26 mouse cellular contexts compared by ENCODE assay signal in genomic region chr13:90871579-90871978, GRCm38 (mm10). TPM values are rescaled to one million over a fixed set of nuclear protein-coding genes. Genes with fewer than 3 reads are reported as not detected.
DNase-seq lines count a peak whose midpoint lies in the region; ATAC-seq lines count a peak whose summit lies in the region.
"Had no signal": no experiment of that assay in that cellular context is flagged by ENCODE, and none has a peak within 500 bp of the region (broad histone marks: within the 10 kb centered on the region; RNA-seq: fewer than 3 reads in every experiment).

No protein-coding gene starts in this region.

- H3K9me3 ChIP-seq in embryonic facial prominence, embryonic 10.5 days, result no peaks in the 10 kb centered on the region
- no peaks in the 10 kb centered on the region for H3K9me3 ChIP-seq in embryonic facial prominence, embryonic 14.5 days (ENCODE audit: control insufficient read depth, low read length)
- H3K9me3 ChIP-seq in forebrain, embryonic 16.5 days (ENCODE audit: control insufficient read depth, low read length), result no peaks in the 10 kb centered on the region
- H3K9me3 ChIP-seq in neural tube, embryonic 15.5 days (replicated peaks), result no peaks in the 10 kb centered on the region
- H3K9me3 ChIP-seq: forebrain, embryonic 15.5 days; heart, embryonic 12.5 days; hindbrain, embryonic 15.5 days had no signal

- no peak overlapping the region for H3K9ac ChIP-seq in embryonic facial prominence, embryonic 14.5 days (ENCODE audit: low read depth, low read length)
- no peak overlapping the region for H3K9ac ChIP-seq in forebrain, embryonic 16.5 days (replicated peaks; ENCODE audit: low read depth, low read length)
- H3K9ac ChIP-seq in neural tube, embryonic 15.5 days (replicated peaks), result no peak overlapping the region
- H3K9ac ChIP-seq: forebrain, embryonic 15.5 days; heart, embryonic 12.5 days; hindbrain, embryonic 15.5 days had no signal

- H3K4me2 ChIP-seq in embryonic facial prominence, embryonic 14.5 days (ENCODE audit: low read depth, low read length), result no peak overlapping the region
- no peak overlapping the region for H3K4me2 ChIP-seq in forebrain, embryonic 16.5 days (ENCODE audit: low read length)
- no peak overlapping the region for H3K4me2 ChIP-seq in neural tube, embryonic 15.5 days
- H3K4me2 ChIP-seq: forebrain, embryonic 15.5 days; heart, embryonic 12.5 days; hindbrain, embryonic 15.5 days had no signal

- no peak overlapping the region for H3K4me3 ChIP-seq in embryonic facial prominence, embryonic 10.5 days
- no peak overlapping the region for H3K4me3 ChIP-seq in embryonic facial prominence, embryonic 14.5 days (ENCODE audit: low read depth, low read length)
- H3K4me3 ChIP-seq in forebrain, embryonic 16.5 days (replicated peaks; ENCODE audit: low read length), result no peak overlapping the region
- no peak overlapping the region for H3K4me3 ChIP-seq in neural tube, embryonic 15.5 days (replicated peaks)
- H3K4me3 ChIP-seq: erythroblast, embryonic 14.5 days; forebrain, embryonic 15.5 days; heart, embryonic 12.5 days; hindbrain, embryonic 15.5 days had no signal

- peaks cover 15% of the 10 kb centered on the region for H3K4me1 ChIP-seq in embryonic facial prominence, embryonic 10.5 days
- H3K4me1 ChIP-seq in embryonic facial prominence, embryonic 14.5 days (ENCODE audit: control insufficient read depth, insufficient read depth, low read length), result peaks cover 10% of the 10 kb centered on the region; the same call in 1 of the 2 replicates
- no peaks in the 10 kb centered on the region for H3K4me1 ChIP-seq in forebrain, embryonic 16.5 days (replicated peaks; ENCODE audit: control insufficient read depth, insufficient read depth, low read length)
- no peaks in the 10 kb centered on the region for H3K4me1 ChIP-seq in neural tube, embryonic 15.5 days
- H3K4me1 ChIP-seq: forebrain, embryonic 15.5 days; hindbrain, embryonic 15.5 days had no signal

- peak; percentile 67; the same call in 1 of the 2 replicates for ATAC-seq in embryonic facial prominence, embryonic 14.5 days (ENCODE audit: low read depth)
- ATAC-seq in megakaryocyte-erythroid progenitor cell, adult 5-6 weeks (replicated peaks; ENCODE audit: low FRiP score, low TSS enrichment, poor library complexity, severe bottlenecking), result no peak
- ATAC-seq in forebrain, embryonic 16.5 days, result no peak
- ATAC-seq in neural tube, embryonic 15.5 days (ENCODE audit: low FRiP score), result no peak
- ATAC-seq: activated CD4-positive, CD25-positive, alpha-beta regulatory T cell, adult 4 months; forebrain, embryonic 15.5 days had no signal

- no peaks in the 10 kb centered on the region for H3K27me3 ChIP-seq in embryonic facial prominence, embryonic 10.5 days (replicated peaks; ENCODE audit: low read depth, poor library complexity, severe bottlenecking)
- no peaks in the 10 kb centered on the region for H3K27me3 ChIP-seq in embryonic facial prominence, embryonic 14.5 days (replicated peaks; ENCODE audit: control insufficient read depth, insufficient read depth, low read length)
- H3K27me3 ChIP-seq in forebrain, embryonic 16.5 days (replicated peaks; ENCODE audit: control insufficient read depth, insufficient read depth, low read length), result no peaks in the 10 kb centered on the region
- no peaks in the 10 kb centered on the region for H3K27me3 ChIP-seq in neural tube, embryonic 15.5 days (replicated peaks)
- H3K27me3 ChIP-seq: CH12.LX; forebrain, embryonic 15.5 days; heart, embryonic 12.5 days; hindbrain, embryonic 15.5 days had no signal

- intact Hi-C loops in left cerebral cortex, postnatal 36 days (cut with DNase I), result no loop called here

- no peaks in the 10 kb centered on the region for H3K36me3 ChIP-seq in embryonic facial prominence, embryonic 10.5 days (replicated peaks)
- no peaks in the 10 kb centered on the region for H3K36me3 ChIP-seq in embryonic facial prominence, embryonic 14.5 days (ENCODE audit: control insufficient read depth, insufficient read depth, low read length)
- H3K36me3 ChIP-seq in forebrain, embryonic 16.5 days (ENCODE audit: control insufficient read depth, insufficient read depth), result no peaks in the 10 kb centered on the region
- no peaks in the 10 kb centered on the region for H3K36me3 ChIP-seq in neural tube, embryonic 15.5 days
- H3K36me3 ChIP-seq: forebrain, embryonic 15.5 days; heart, embryonic 12.5 days; hindbrain, embryonic 15.5 days had no signal

- no peak overlapping the region for H3K27ac ChIP-seq in embryonic facial prominence, embryonic 10.5 days (replicated peaks)
- H3K27ac ChIP-seq in embryonic facial prominence, embryonic 14.5 days (replicated peaks; ENCODE audit: low read depth, low read length), result peak overlapping the region; percentile 48; the same call in 1 of the 2 replicates
- no peak overlapping the region for H3K27ac ChIP-seq in forebrain, embryonic 16.5 days (ENCODE audit: low read length)
- H3K27ac ChIP-seq in neural tube, embryonic 15.5 days (replicated peaks), result no peak overlapping the region
- H3K27ac ChIP-seq: forebrain, embryonic 15.5 days; hindbrain, embryonic 15.5 days had no signal

- DNase-seq in ES-CJ7 (ENCODE audit: low read depth, low spot score), result peak; percentile 12
- DNase-seq in embryonic facial prominence, embryonic 10.5 days (ENCODE audit: low spot score), result peak; percentile 27
- DNase-seq in embryonic facial prominence, embryonic 14.5 days (ENCODE audit: low spot score), result peak; percentile 76
- DNase-seq in gonadal fat pad, adult 2 months (ENCODE audit: low read depth), result peak; percentile 44
- no peak for DNase-seq in left cerebral cortex, postnatal 36 days (ENCODE audit: low spot score in 2 of 2)
- DNase-seq: adrenal gland, postnatal 14 days; cerebellum, adult 11-12 months; cerebellum, adult 9-10 months; cerebellum, postnatal 25 days; gastrocnemius, postnatal 14 days; heart, postnatal 36 days; kidney, adult 18-20 months had no signal

- WGBS in embryonic facial prominence, embryonic 10.5 days, result 34% methylated on average over 4 of the region's 4 CpGs
- WGBS in embryonic facial prominence, embryonic 14.5 days, result 33% methylated on average over 4 of the region's 4 CpGs
- WGBS in forebrain, embryonic 16.5 days, result 59% methylated on average over 4 of the region's 4 CpGs
- WGBS in neural tube, embryonic 15.5 days, result 53% methylated on average over 4 of the region's 4 CpGs

RNA-seq across cellular contexts. Expression of gene Atp6ap1l, which starts 33.6 kb away (rescaled TPM):
- 0.59 TPM in 1 of 2 replicates, not detected in the other for polyA plus RNA-seq in embryonic facial prominence, embryonic 10.5 days (2016; fragmentation: Nextera tagmentation; extraction: Ambion mirVana)
- 0.75 and 0.90 TPM in 2 replicates for polyA plus RNA-seq in embryonic facial prominence, embryonic 14.5 days (2014; fragmentation: Nextera tagmentation; extraction: Ambion mirVana)
- 0.19 and 0.63 TPM in 2 replicates for polyA plus RNA-seq in gonadal fat pad, adult 2 months (2012; rRNA removed)
- total RNA-seq in megakaryocyte-erythroid progenitor cell, adult 5-6 weeks (2014; fragmentation: Nextera tagmentation), result not detected in 2 replicates
- not detected in 2 replicates for total RNA-seq in megakaryocyte-erythroid progenitor cell, adult 5-6 weeks (2017)
- 4.2 and 4.3 TPM in 2 replicates for polyA plus RNA-seq in forebrain, embryonic 16.5 days (2015; fragmentation: Nextera tagmentation; extraction: Ambion mirVana)
- 0.68 and 0.79 TPM in 2 replicates for polyA plus RNA-seq in neural tube, embryonic 15.5 days (2015; fragmentation: Nextera tagmentation; extraction: Ambion mirVana)
- 10 to 100 TPM; 26.7 to 31.0 TPM for total RNA-seq in left cerebral cortex, postnatal 36 days (2021)
- total RNA-seq: adrenal gland, adult 18-20 months; adrenal gland, postnatal 14 days; CH12.LX; gastrocnemius, adult 18-20 months; gastrocnemius, postnatal 14 days; granulocyte monocyte progenitor cell, adult 5-6 weeks; MEL had no signal
- polyA plus RNA-seq: activated CD4-positive, CD25-positive, alpha-beta regulatory T cell, adult 4 months; erythroblast, embryonic 14.5 days; intestine, embryonic 14.5 days had no signal

RNA-seq across cellular contexts. Expression of gene Rps23, which starts 51.2 kb away (rescaled TPM):
- polyA plus RNA-seq in embryonic facial prominence, embryonic 10.5 days (2016; fragmentation: Nextera tagmentation; extraction: Ambion mirVana), result 201 and 216 TPM in 2 replicates
- 300 and 334 TPM in 2 replicates for polyA plus RNA-seq in embryonic facial prominence, embryonic 14.5 days (2014; fragmentation: Nextera tagmentation; extraction: Ambion mirVana)
- polyA plus RNA-seq in gonadal fat pad, adult 2 months (2012; rRNA removed), result 376 and 377 TPM in 2 replicates
- 3,965 and 4,066 TPM in 2 replicates for total RNA-seq in megakaryocyte-erythroid progenitor cell, adult 5-6 weeks (2014; fragmentation: Nextera tagmentation)
- total RNA-seq in megakaryocyte-erythroid progenitor cell, adult 5-6 weeks (2017), result 2,270 and 3,048 TPM in 2 replicates
- 114 and 136 TPM in 2 replicates for polyA plus RNA-seq in forebrain, embryonic 16.5 days (2015; fragmentation: Nextera tagmentation; extraction: Ambion mirVana)
- polyA plus RNA-seq in neural tube, embryonic 15.5 days (2015; fragmentation: Nextera tagmentation; extraction: Ambion mirVana), result 107 and 127 TPM in 2 replicates
- 100 to 1,000 TPM; 190 to 200 TPM for total RNA-seq in left cerebral cortex, postnatal 36 days (2021)

Comparison
In these comparisons a context has a peak if more than half of its experiments do, and no peak if none do; other contexts are left out.
1. DNase-seq: peak in ES-CJ7 (single experiment), embryonic facial prominence, embryonic 10.5 days (single experiment), embryonic facial prominence, embryonic 14.5 days (single experiment) and gonadal fat pad, adult 2 months (single experiment); none in left cerebral cortex, postnatal 36 days (0 of 2).